Mouse (Mus musculus) urinary bladder, postnatal 4 days (tissue): ENCODE measurements around the gene Crebl2.

ENCODE experiments used
- DNase-seq, 2 experiments: peaks; one replicate each; pipeline ENCODE4 v3.0.0; 2021 to 2022; ENCODE audit warnings: low spot score in 2 of 2

The Crebl2 gene

GRCm38 (mm10) chr6:134820411-134820810 lies 9.5 kb upstream of the Crebl2 start:
- no peak for DNase-seq

GRCm38 (mm10) chr6:134822844-134823243 lies 7.1 kb upstream of the Crebl2 start:
- no peak for DNase-seq

GRCm38 (mm10) chr6:134830776-134831175 lies 822 bp downstream of the Crebl2 start:
- no peak for DNase-seq

- DNase-seq = no peak
Observed at GRCm38 (mm10) chr6:134834585-134835251, 4.8 kb downstream of the Crebl2 start.

- no peak for DNase-seq
Observed at GRCm38 (mm10) chr6:134838111-134838510, 8.2 kb downstream of the Crebl2 start.

GRCm38 (mm10) chr6:134840346-134840745 lies 10.4 kb downstream of the Crebl2 start:
- no peak for DNase-seq

GRCm38 (mm10) chr6:134845726-134846125 lies 15.8 kb downstream of the Crebl2 start:
- DNase-seq = no peak

- no peak for DNase-seq
Observed at GRCm38 (mm10) chr6:134846308-134846707, 16.4 kb downstream of the Crebl2 start.

- DNase-seq = no peak
Observed at GRCm38 (mm10) chr6:134847550-134847949, 17.6 kb downstream of the Crebl2 start.

- no peak for DNase-seq
Observed at GRCm38 (mm10) chr6:134848197-134848890, 18.4 kb downstream of the Crebl2 start.

- no peak for DNase-seq
Observed at GRCm38 (mm10) chr6:134849461-134849860, 19.5 kb downstream of the Crebl2 start.

- DNase-seq = no peak
Observed at GRCm38 (mm10) chr6:134849985-134850384, 20.0 kb downstream of the Crebl2 start.

- no peak for DNase-seq
Observed at GRCm38 (mm10) chr6:134854782-134855181, 24.8 kb downstream of the Crebl2 start.

- DNase-seq = no peak
Observed at GRCm38 (mm10) chr6:134855926-134856325, 26.0 kb downstream of the Crebl2 start.

- no peak for DNase-seq
Observed at GRCm38 (mm10) chr6:134859021-134859420, 29.1 kb downstream of the Crebl2 start.

- no peak for DNase-seq
Observed at GRCm38 (mm10) chr6:134860275-134860674, 30.3 kb downstream of the Crebl2 start.

- DNase-seq = no peak
Observed at GRCm38 (mm10) chr6:134861386-134861785, 31.4 kb downstream of the Crebl2 start.

GRCm38 (mm10) chr6:134862671-134863104 lies 32.7 kb downstream of the Crebl2 start:
- no peak for DNase-seq

GRCm38 (mm10) chr6:134863146-134863545 lies 33.2 kb downstream of the Crebl2 start:
- DNase-seq = peak; percentile 86 to 97

- DNase-seq = no peak
Observed at GRCm38 (mm10) chr6:134866113-134866512, 36.2 kb downstream of the Crebl2 start.

GRCm38 (mm10) chr6:134867325-134867724 lies 37.4 kb downstream of the Crebl2 start:
- DNase-seq = no peak

GRCm38 (mm10) chr6:134870209-134870742 lies 40.3 kb downstream of the Crebl2 start:
- DNase-seq = no peak

GRCm38 (mm10) chr6:134870887-134871286 lies 40.9 kb downstream of the Crebl2 start:
- no peak for DNase-seq
